Mouse (Mus musculus) cerebellum, adult 2 months (tissue): ENCODE data around the gene Nebl. TPM values are rescaled to one million over a fixed set of nuclear protein-coding genes. Genes with fewer than 3 reads are reported as not detected.
A peak's percentile ranks its signal among the peaks of the same experiment; 100 is the strongest.

Experiments used
- DNase-seq, 2 experiments: peaks; one replicate each; pipeline ENCODE4 v3.0.0; 2021
- H3K27ac ChIP-seq: fragments of 200-500 bp; 2 replicates; pipeline ENCODE4 v1.5.1; 2012; ENCODE audit warnings: low read length, control low read depth, inconsistent platforms; ENCODE audit not compliant: insufficient read depth
- H3K27me3 ChIP-seq: fragments of 200-500 bp; 2 replicates; pipeline ENCODE4 v1.6.1; 2012; ENCODE audit warnings: inconsistent platforms, mild to moderate bottlenecking, low read length, moderate library complexity; ENCODE audit not compliant: control insufficient read depth, insufficient read depth
- H3K4me1 ChIP-seq: fragments of 200-500 bp; 2 replicates; pipeline ENCODE4 v1.6.1; 2011; ENCODE audit warnings: low read length; ENCODE audit not compliant: control insufficient read depth, insufficient read depth
- H3K4me3 ChIP-seq: fragments of 200-500 bp; replicated peaks from 2 replicates; pipeline ENCODE3; 2011; ENCODE audit warnings: mild to moderate bottlenecking, low read depth, low read length, control low read depth; ENCODE audit not compliant: insufficient read depth
- CTCF ChIP-seq: fragments of 200-500 bp; IDR thresholded peaks from 2 replicates; pipeline ENCODE4 v1.5.1; 2011; ENCODE audit warnings: low read depth, mild to moderate bottlenecking, control low read depth, low read length, moderate library complexity, borderline replicate concordance; ENCODE audit not compliant: insufficient read depth
- POLR2A ChIP-seq: fragments of 200-500 bp; IDR thresholded peaks from 2 replicates; pipeline ENCODE4 v1.6.1; 2011; ENCODE audit warnings: low read length, control low read depth, borderline replicate concordance; ENCODE audit not compliant: insufficient read depth
- WGBS: fragments of 180-500 bp; shearing (Covaris S2); methylation state at CpG from one replicate; pipeline ENCODE4 v1.1.7; 2018; 5-methylcytosine and 5-hydroxymethylcytosine counted together
- polyA plus RNA-seq: library from polyadenylated mRNA; depleted of rRNA; stranded (reverse); fragments of >200 nt; gene quantifications from 2 replicates; pipeline ENCODE4 v1.2.3, GENCODE M21; 2012

Nebl gene
- polyA plus RNA-seq, 1 experiment = 47.3 TPM

DNA sequence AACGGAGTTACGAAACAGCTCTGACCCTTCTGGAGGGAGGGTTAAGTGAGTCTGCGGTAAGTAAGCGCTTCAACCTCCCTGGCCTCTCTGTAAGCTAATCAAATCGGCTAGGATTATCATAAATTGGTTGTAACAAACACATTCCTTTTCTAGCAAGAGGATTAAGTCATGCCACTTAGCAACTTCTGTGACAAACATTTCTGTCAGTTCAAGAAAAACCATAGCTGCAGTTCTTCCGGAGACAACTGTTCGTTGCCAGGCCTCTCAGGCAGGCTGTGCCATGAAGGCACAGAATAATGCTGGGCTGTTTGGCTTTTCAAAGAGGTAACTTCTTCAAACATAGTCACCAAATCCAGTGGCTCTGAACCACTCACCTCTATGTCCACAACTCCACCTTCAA, 946 bp upstream of the Nebl start:
- Histone ChIP-seq H3K4me1 (no peaks in the 10 kb centered on the region), H3K27ac (no peak overlapping the region), H3K4me3 (no peak overlapping the region), H3K27me3 (no peaks in the 10 kb centered on the region)
- no peak for TF ChIP-seq CTCF
- TF ChIP-seq POLR2A = no peak
- no peak for DNase-seq
- WGBS = 93% methylated on average over 7 of the region's 7 CpGs

DNA sequence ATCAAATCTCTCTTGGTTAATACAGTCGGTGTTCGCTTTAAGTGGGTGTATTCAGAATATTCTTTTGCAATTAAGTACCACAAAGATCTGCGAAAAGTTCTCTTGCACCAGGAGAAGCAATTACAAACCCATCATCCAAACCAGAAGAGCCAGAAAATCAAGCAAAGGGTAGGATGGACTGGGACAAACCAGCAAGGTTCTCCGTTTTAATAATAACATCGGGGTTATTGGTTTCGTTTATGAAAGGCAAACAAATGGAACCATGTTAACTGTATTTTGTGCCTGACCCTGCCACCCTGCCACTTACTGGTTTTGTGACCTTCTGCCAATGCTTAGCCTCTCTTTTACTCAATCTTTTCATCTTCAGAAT, 552 bp upstream of the Nebl start:
- H3K27me3 ChIP-seq = no peaks in the 10 kb centered on the region
- no peak for DNase-seq
- H3K4me1 ChIP-seq = no peaks in the 10 kb centered on the region
- WGBS = 47% methylated on average over 6 of the region's 6 CpGs
- no peak overlapping the region for H3K4me3 ChIP-seq
- TF ChIP-seq CTCF (no peak), POLR2A (no peak)
- H3K27ac ChIP-seq = no peak overlapping the region

DNA sequence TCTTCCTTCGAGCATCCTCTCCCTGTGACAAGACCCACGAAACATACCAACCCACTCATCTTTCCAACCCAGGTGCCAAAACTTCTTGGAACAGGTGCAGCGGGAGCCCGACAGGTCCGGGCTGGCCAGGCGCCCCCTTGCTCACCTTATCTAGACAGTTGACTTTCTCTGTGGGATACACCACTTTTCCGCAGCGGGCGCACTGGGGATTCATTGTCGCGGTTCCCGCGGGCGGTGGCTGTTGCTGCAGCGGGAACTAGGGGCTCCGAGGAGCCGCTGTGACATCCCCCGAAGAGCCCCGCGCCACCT, 662 bp downstream of the Nebl start:
- DNase-seq = no peak
- H3K27me3 ChIP-seq = no peaks in the 10 kb centered on the region
- TF ChIP-seq POLR2A = no peak
- no peak for TF ChIP-seq CTCF
- H3K4me3 ChIP-seq = peak overlapping the region; percentile 57
- H3K4me1 ChIP-seq = no peaks in the 10 kb centered on the region
- WGBS = 0% methylated on average over 20 of the region's 20 CpGs
- peak overlapping the region; percentile 49 for H3K27ac ChIP-seq

DNA sequence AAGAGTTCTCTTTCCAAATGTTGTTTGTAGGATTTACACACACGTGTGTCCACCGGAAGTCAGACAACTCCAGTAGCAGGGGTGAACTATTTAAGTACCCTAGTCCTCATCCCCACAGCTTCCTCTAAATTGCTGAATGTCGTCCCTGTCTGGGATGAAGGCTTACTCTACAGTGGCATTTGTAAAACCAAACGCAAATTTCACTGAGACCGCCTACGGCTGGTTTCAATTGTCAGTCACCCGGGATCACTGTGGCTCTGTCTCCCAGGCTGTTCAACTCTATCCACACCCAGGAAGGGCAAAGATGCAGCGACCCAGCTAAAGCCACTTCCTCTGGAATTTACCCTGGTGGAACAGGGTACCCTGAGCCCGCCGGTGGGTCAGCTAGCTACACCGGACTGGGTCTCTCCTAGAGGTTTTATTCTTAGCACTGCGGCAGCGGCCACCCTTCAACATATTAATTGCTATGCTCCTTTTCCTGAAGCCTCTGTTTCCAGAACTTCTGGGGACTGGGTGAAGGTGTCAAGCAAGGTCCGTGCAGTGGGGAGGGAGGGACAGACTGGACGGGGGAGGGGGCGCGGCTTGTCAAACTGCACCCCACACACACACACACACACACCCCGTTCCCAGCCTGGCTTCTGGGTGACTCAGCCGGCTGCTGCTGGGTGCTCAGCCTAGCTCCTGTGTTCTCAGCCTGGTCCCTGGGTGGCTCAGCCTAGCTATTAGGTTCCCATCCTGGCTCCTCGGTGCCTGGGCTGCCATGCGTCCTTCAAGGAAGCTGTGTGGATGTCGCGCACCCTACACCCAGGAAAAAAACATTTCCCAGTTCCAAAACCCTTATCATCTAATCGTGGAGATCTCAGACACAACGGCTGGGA, 1.3 kb downstream of the Nebl start:
- 12% methylated on average over 25 of the region's 25 CpGs for WGBS
- Histone ChIP-seq H3K4me1 (no peaks in the 10 kb centered on the region), H3K27me3 (no peaks in the 10 kb centered on the region), H3K4me3 (peak overlapping the region; percentile 57), H3K27ac (no peak overlapping the region)
- DNase-seq = peak; percentile 34
- TF ChIP-seq POLR2A (no peak), CTCF (no peak)

DNA sequence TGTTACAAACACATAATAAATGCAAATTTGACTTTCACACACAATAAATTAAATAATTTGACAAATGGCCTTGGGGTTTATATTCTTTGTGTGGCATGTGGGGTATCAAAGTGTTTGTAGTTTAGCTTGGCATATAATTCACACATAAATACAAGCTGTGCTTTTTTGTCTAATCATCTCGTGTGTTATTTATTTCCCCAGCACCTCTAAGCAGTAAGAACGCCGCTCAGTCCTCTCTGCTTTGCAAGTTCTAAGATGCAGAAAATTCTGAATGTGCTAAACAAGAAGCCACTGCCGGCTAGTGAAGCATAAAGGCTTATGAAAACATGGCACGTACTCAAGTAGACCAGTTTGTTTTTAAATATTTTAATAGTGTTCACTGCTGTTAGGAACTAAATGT, 6.9 kb downstream of the Nebl start:
- Histone ChIP-seq H3K4me3 (no peak overlapping the region), H3K4me1 (no peaks in the 10 kb centered on the region), H3K27me3 (no peaks in the 10 kb centered on the region), H3K27ac (no peak overlapping the region)
- DNase-seq = no peak
- TF ChIP-seq POLR2A (no peak), CTCF (no peak)
- WGBS = 81% methylated on average over 5 of the region's 5 CpGs

DNA sequence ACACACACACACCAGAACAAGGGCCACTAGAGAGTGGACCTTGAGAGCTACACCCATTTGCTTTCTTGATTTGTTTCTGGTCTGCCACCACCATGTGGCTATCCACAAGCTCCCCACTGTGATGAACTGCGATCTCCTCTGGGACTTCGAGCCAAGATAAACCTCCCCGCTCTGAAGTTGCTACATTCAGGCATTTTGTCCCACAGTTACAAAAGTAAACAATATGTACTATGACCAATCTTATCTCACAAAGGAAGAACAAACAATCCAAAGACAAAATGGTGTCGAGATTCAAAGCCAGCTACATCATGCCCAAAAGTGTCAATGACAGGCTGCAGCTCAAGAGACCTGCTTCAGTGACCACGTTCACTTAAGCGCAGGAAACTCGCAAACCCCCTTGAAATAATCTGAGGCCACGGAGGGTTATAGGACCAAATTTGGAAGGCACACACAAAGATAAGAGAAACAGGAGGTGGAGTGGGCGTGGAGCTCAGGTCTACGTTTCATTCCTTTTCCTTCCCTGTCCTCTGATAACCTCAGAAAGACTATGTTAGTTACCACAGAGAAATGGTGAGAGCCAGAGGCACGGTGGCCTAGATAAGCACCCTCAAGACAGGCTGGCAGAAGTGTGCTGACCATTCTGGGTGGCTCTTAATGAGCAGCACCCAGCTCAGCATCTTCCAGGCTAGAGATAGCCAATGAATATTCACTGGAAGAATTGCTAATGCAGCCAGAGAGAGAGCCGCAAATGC, 7.8 kb downstream of the Nebl start:
- TF ChIP-seq CTCF (no peak), POLR2A (no peak)
- 79% methylated on average over 12 of the region's 12 CpGs for WGBS
- Histone ChIP-seq H3K27me3 (no peaks in the 10 kb centered on the region), H3K27ac (no peak overlapping the region), H3K4me1 (no peaks in the 10 kb centered on the region), H3K4me3 (no peak overlapping the region)
- no peak for DNase-seq

DNA sequence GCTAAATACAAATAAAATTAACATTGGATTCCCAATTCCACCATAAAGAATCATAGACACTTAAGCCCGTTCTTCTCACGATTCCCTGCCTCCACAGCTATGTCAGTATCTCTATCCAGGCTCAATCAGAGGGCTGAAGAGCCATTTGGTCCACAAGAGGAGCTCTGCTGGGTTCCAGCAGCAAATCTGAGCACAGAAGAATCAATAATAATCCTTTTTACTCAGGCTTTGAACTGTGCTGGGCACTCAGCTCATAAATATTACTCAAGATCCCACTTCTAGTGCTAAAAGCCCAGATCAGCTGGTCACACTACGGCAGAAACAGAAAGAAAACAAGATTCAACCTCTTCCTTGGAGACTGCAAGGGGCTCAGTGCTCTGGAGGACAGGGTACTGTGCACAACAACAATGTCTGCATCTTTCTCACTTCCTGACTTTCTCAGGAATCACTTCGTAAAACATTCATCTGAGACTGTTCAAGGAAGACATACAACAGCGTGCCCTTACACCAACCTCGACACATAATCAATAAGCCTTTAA, 10.0 kb downstream of the Nebl start:
- Histone ChIP-seq H3K4me3 (no peak overlapping the region), H3K27me3 (no peaks in the 10 kb centered on the region), H3K27ac (no peak overlapping the region), H3K4me1 (no peaks in the 10 kb centered on the region)
- no peak for DNase-seq
- no peak for TF ChIP-seq POLR2A
- no peak for TF ChIP-seq CTCF
- WGBS = 80% methylated on average over 6 of the region's 6 CpGs

DNA sequence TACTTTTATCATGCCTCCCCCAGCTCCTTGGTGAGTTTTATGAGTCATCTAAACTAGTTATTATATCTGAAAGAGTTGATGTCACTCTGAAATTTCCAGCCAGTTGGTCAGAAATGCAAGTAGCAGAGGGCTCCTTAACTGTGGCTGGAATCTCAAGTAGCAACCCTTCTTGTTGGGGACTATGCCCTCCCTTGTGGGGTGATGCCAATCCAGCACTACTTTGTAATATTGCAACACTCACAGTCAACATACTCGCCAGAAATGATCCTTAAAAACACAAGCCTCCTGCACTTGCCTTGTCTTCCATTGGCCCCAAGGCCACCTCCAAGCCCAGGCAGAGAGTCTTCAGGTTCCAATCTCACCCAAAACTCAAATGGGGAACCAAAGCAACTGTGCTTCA, 13.0 kb downstream of the Nebl start:
- 85% methylated on average over 1 of the region's 1 CpGs for WGBS

More for the DNA sequence above, 13.0 kb downstream of the Nebl start:
- Histone ChIP-seq H3K4me1 (peaks cover 7% of the 10 kb centered on the region), H3K4me3 (no peak overlapping the region), H3K27me3 (no peaks in the 10 kb centered on the region), H3K27ac (no peak overlapping the region)
- TF ChIP-seq POLR2A (no peak), CTCF (no peak)
- DNase-seq = no peak
